Mouse (Mus musculus) brown adipose tissue, adult 24 weeks (tissue): ENCODE measurements around the gene Rabl3. TPM values are rescaled to one million over a fixed set of nuclear protein-coding genes. Genes with fewer than 3 reads are reported as not detected.

Experiments
- H3K27ac ChIP-seq: fragments of 200-500 bp; replicated peaks from 2 replicates; pipeline ENCODE4 v1.5.1; 2012; ENCODE audit warnings: low read depth, mild to moderate bottlenecking, low read length
- H3K4me1 ChIP-seq: fragments of 200-500 bp; 2 replicates; pipeline ENCODE4 v1.6.1; 2012; ENCODE audit warnings: low read length, mixed read lengths; ENCODE audit not compliant: control insufficient read depth, insufficient read depth, insufficient read length
- H3K4me3 ChIP-seq: fragments of 200-500 bp; 2 replicates; pipeline ENCODE4 v1.5.1; 2012; ENCODE audit warnings: low read depth, mild to moderate bottlenecking, low read length, moderate library complexity; ENCODE audit not compliant: insufficient read depth
- polyA plus RNA-seq: library from polyadenylated mRNA; stranded (reverse); fragments of >200 nt; gene quantifications from 2 replicates; pipeline ENCODE4 v1.2.4, GENCODE M21; 2012; ENCODE audit not compliant: missing spikeins, insufficient read depth, insufficient read length

The Rabl3 gene
- polyA plus RNA-seq, 1 experiment, result 4.1 TPM

DNA sequence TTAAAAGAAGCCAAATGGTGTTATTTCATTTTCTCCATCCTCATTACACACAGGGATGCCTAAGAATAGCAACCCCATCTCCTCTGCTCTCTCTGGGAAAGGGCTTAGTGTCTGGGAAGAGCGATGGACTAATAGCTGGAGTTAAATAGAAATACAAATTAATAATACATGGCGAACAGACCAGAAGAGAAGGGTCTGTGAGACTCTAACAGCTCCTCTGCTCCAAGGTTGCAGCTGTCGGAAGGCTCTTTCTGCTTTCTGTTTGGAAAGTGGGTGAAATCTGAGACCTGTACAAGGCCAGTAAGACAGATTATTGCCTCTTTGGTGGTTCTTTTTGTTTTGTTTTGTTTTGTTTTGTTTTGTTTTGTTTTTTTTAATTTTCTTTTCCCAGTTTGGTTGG is 31.9 kb downstream of the Rabl3 start:
- Histone ChIP-seq H3K27ac (no peak overlapping the region), H3K4me3 (no peak overlapping the region), H3K4me1 (no peaks in the 10 kb centered on the region)

DNA sequence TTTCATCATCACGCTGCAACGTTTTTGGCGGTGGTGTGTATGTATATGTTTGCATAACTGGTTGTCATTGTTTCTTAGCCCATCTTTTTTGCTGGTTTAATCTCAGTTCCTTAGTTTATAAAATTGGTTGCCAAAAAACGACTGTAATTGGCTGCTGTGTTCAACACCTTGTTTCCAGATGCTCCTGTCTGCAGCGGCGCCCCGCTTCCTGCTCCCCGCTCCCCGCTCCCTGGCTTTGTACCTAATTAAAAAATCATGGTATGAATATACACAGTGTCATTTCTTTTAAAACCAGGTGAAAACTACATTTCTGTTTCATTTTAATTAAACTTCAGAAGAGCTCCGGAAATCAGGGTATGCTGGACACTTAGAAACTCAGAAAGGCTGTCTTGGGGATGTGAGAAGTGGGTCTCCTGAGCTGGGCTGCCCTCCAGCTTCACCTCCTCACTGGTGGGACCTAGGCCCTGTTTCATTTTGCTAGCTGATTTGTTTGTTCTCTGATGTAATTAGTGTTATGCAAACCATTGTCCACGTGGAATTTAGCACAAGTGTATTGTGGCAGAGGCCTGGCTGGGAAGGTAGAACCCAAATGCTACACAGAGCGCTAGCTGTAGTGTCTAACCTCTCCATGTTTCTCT is 32.6 kb downstream of the Rabl3 start:
- H3K4me3 ChIP-seq, result no peak overlapping the region
- H3K4me1 ChIP-seq, result no peaks in the 10 kb centered on the region
- H3K27ac ChIP-seq, result no peak overlapping the region

DNA sequence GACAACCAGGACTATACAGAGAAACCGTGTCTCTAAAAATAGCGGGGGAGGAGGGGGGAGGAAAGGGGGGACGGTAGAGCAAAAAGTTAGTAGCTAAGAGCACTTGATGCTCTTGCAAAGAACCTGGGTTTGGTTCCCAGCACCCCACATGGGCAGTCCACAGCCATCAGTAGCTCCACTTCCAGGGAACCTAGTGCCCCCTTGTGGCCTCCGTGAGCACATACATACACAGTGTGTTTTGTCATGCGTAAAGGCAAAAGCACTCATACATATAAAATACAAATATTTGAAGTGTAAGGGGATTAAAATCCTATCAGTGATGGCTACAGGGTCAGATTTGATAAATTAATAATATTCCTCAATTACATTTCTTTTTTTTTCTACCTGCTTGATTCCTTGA is 33.4 kb downstream of the Rabl3 start:
- Histone ChIP-seq H3K4me3 (no peak overlapping the region), H3K4me1 (no peaks in the 10 kb centered on the region), H3K27ac (no peak overlapping the region)

DNA sequence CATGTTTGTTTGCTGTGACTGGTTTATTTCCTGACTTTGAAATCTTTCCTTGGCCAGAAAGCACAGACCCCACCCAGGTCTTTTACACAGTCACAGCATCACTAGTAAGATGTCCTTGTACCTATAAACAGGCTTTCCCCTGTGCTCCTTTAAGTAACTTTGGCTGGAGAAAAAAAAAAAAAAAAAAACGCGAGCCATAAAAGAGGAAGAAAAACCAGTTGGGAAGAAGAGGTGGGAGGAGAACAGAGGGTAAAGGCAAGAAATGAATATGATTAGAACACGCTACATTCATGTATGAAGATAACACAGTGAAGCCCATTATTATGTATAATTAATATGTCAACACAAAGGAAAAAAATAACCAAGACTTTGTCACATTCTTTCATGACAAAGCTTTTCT is 35.6 kb downstream of the Rabl3 start:
- Histone ChIP-seq H3K27ac (no peak overlapping the region), H3K4me3 (no peak overlapping the region), H3K4me1 (no peaks in the 10 kb centered on the region)

DNA sequence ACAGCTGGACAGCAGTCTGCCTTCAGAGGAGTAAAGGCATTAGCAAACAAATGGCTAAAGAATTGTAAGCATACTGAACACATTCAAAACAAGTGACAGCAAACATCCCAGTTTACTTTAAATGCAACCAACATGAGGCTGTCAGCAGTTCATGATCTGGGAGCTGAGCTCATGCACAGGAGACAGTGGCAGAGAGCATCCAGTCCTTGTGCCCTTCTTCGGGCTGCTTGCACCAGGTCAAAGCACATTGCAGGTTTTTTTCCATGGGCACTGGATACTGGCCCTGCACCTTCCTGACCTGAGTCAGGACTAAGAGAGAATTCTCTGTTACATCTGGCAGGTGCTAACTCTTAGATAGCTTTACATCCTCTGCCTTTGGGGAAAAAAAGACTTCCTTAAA is 39.9 kb downstream of the Rabl3 start:
- no peak overlapping the region for H3K27ac ChIP-seq
- no peaks in the 10 kb centered on the region for H3K4me1 ChIP-seq
- no peak overlapping the region for H3K4me3 ChIP-seq

DNA sequence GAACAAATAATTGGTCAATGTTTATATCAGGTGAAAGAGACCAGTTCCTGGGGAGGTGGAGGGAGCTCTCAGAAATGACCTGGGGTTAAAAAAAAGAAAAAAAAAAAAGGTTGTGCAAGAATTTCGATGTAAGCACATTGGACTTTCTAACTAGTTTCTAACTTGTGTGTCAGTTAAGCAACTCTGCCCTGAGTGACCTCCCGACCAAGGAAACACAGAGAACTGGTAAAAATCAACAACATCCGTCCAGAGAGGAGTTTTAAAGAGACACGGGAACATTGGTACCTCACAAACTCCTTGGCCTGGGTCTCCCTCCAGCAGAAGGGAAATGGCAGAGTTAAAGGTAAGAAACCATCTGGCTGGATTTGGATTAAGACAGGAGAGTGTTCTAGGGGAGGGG is 40.3 kb downstream of the Rabl3 start, which contains the start of gene Hgd:
Gene Hgd (plus strand): TSS at position 160 of the 400 bp plus-strand sequence.
- no peaks in the 10 kb centered on the region for H3K4me1 ChIP-seq
- no peak within 1 kb of the TSS for H3K4me3 ChIP-seq

DNA sequence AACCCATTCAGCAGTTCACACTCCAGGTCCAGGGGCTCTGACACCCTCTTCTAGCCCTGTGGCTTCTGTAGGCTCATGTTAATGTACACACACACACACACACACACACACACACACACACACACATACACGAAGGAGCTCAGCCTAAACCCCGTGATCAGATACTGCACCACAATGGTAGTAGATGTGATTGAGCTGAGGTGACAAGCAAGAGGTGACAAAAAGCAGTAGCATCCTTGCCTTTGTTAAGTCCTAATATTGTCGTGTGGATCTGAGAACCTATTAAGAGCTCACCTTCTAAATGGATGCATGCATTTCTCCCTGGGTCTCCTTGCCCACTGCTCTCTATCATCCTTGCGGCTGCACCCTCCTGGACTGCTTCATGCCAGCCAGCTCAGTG is 41.0 kb downstream of the Rabl3 start:
- no peak overlapping the region for H3K27ac ChIP-seq
- H3K4me3 ChIP-seq, result no peak overlapping the region

More for the DNA sequence above, 40.3 kb downstream of the Rabl3 start, which contains the start of gene Hgd:
- H3K27ac ChIP-seq, result no peak within 1 kb of the TSS

DNA sequence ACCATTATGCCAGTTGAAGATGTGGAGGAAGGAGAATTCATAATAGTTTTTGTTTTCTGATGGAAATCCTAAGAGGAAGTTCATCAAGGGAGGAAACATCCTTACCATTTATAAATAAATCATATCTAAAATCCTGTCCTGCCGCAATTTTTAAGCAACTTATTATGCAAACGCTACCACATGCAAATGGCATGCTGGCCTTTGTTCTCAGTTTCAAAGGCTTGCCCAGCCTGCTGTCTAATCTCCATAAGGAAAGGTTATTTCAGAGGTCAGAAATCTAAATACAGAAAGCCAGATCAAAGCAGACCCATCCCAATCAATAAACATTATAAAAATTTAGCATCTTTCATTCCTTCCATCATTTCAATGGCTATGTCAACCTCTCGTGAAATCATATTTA is 42.2 kb downstream of the Rabl3 start:
- no peak overlapping the region for H3K27ac ChIP-seq
- no peaks in the 10 kb centered on the region for H3K4me1 ChIP-seq
- H3K4me3 ChIP-seq, result no peak overlapping the region

More for the DNA sequence above, 41.0 kb downstream of the Rabl3 start:
- H3K4me1 ChIP-seq, result no peaks in the 10 kb centered on the region

DNA sequence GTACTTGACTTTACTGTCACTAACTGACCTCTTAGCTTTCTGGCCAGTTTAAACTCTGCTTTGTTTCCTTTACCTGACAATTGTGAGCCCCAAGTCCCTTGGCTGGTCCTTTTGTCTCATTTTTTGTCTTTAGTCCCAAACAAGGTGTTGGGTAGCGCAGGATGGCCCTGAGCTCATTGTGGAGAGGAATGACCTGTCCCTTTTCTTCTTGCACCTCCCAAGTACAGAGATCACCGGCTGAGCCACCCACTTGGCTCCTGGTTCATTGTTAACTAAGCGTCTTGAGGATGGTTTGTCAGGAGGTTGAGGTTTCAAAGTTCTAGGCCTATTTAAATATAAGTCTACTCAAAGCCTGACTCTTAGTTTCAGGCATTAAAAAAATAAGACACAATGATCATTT is 43.6 kb downstream of the Rabl3 start:
- H3K4me1 ChIP-seq, result no peaks in the 10 kb centered on the region
- H3K27ac ChIP-seq, result no peak overlapping the region
- no peak overlapping the region for H3K4me3 ChIP-seq

DNA sequence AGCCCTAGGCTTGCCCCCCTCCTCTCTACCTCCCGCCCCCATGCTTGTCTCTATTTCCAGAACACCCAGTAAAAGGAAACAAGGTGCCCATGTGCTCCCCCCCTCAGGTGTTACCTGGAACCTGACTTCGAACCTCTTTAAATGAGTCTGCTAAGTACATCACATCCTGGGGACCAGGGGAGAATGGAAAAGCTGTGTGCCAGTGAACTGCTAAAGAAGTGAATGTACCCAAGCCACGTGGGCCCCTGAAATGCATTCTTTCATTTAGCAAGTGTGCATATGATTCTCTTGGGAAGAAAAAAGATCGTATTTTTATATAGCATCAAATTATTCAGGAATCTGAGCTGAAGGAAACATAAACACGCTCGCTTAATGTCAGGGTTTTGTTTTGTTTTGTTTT is 44.1 kb downstream of the Rabl3 start:
- Histone ChIP-seq H3K4me1 (no peaks in the 10 kb centered on the region), H3K4me3 (no peak overlapping the region), H3K27ac (no peak overlapping the region)

DNA sequence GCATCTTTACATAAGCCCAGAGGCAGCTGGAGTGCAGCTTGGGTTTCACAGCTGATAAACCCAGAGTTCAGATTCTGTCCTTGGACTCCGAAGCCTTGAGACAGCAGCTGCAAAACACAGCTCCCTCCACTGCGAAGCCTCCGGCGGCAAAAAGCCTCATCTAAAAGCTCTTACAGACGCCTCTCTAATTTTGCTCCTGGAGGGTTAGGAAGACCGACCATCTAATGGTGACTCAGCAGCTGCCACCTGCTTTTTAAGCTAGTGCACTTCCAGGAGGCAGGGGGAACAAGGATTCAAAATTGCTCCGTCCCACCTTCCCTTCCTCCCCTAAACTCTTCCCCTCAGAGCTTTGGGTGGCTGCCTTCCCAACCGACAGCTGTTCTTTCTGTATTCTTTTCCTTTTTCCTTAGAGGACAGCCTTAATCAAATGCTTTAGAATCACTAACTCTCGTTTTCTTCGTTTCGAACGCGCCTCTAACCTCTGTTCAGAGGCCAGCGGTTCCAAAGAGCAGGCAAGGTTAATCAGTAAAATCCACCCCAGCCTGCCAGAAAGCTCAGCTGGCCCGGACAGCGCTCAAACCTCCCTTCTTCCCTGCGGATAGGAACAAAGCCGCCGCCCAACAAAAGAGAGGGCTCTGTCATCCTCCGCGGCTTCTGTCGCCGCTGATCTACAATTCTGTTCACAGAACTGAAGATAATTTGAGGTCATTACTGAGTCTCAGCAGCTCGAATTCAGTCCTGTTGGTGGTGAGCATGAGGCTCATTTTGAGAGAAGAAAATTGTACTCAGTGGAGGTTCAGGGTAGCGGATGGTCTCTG is 44.7 kb downstream of the Rabl3 start:
- H3K4me3 ChIP-seq, result peak overlapping the region; percentile 39
- no peaks in the 10 kb centered on the region for H3K4me1 ChIP-seq
- no peak overlapping the region for H3K27ac ChIP-seq

DNA sequence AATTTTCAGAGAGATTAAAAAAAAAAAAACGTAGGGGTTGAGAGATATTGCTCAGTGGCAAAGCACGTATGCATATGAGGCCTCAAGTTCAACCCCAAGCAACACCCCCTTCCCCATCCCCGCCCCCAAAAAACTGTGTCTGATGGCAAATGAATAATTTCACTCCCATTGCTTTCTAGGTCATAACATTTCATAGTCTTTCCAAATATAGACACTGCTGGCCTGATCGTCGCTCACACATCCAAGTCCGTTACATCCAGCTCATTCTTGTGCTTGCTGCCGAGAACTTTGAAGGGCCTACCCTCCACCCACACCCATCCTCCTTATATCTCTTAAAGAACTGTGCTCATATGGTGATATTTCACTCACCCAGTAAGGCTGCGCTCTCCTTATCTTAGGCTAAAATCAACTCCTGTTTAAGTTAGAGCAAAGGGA is 45.5 kb downstream of the Rabl3 start:
- no peak overlapping the region for H3K27ac ChIP-seq
- H3K4me3 ChIP-seq, result no peak overlapping the region
- H3K4me1 ChIP-seq, result no peaks in the 10 kb centered on the region

DNA sequence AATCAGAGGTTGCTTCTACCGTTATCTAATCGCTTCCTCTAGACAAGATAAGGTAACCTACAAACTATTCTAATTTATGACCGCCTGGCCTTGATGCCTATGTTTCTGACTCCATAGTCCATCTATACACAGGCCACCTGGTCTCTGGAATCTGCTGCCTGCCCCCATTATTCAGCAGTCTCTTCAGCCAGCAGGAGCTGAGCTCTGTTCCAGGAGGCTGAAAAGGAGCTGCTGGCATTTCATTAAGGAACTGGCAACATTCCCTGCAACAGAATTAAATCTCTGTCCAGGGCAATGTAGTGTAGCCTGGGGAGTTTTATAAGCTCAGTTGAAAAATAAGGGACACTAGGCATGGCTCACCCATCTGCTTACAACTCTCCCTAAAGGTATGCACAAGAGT is 51.2 kb downstream of the Rabl3 start:
- Histone ChIP-seq H3K27ac (no peak overlapping the region), H3K4me1 (no peaks in the 10 kb centered on the region), H3K4me3 (no peak overlapping the region)

DNA sequence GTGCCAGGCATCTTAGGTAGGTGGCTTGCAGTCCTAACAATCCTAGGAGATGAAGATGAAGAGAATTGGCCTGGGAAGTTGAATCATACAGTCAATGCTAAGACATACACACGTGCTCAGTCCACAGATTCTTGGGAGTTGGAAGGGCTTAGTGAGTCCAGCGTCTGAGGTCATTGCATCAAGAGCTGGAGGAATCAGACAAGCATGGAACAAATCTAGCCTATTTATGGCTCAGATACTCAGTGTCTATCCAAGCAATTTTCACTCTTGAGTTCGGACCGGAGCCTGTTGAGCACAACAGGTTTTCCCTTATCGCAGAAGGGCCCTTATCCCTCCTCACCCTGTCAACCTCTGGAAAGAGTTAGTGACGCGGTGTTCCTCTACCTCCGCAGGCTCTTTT is 51.9 kb downstream of the Rabl3 start:
- Histone ChIP-seq H3K4me1 (no peaks in the 10 kb centered on the region), H3K4me3 (no peak overlapping the region), H3K27ac (no peak overlapping the region)

DNA sequence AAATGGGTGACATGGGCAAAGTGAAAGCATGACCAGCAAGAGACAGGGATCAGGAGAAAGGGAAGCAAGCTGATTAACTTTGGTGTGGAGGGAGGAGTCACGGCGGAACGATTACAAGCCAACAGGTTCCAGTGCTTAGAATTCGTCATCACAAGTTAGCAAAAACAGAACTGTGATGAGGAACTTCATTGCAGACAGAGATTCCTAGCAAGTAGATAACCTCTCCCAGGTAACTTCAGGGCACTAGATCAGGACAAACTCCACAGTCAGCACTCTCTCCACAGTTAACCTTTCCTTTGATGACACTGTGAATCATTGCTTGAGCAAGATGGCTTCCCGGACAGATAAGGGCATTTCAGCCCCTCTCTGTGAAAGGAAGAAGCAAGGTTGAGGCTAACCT is 57.7 kb downstream of the Rabl3 start:
- Histone ChIP-seq H3K4me3 (no peak overlapping the region), H3K27ac (no peak overlapping the region)

DNA sequence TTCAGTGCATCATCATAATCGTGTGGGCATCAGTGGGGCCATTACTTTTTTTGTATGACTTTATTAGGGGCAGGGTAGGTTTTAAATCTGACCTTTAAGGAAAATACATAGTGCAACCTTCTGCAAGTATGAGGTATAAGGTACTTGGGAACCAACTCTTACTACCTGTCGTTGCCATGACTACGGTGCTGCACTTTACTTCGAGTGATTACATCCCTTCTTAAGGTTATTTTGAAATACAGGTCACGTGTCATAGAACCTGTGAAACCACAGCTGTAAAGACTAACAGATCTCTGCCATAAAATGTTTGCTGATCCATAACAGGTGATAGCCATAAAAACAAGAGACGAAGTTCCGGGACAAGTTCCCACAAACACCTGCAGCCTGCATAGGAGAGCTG is 58.8 kb downstream of the Rabl3 start:
- H3K4me3 ChIP-seq, result no peak overlapping the region
- H3K4me1 ChIP-seq, result no peaks in the 10 kb centered on the region
- H3K27ac ChIP-seq, result no peak overlapping the region

More for the DNA sequence above, 57.7 kb downstream of the Rabl3 start:
- H3K4me1 ChIP-seq, result no peaks in the 10 kb centered on the region
